Mouse (Mus musculus) mesoderm, embryonic 11.5 days (tissue): ENCODE results near the gene Acvr2b.

ENCODE experiments used
- DNase-seq: peaks from one replicate; pipeline ENCODE4 v3.0.0-alpha.2; 2012; ENCODE audit warnings: low read depth, low spot score

Gene Acvr2b

DNA sequence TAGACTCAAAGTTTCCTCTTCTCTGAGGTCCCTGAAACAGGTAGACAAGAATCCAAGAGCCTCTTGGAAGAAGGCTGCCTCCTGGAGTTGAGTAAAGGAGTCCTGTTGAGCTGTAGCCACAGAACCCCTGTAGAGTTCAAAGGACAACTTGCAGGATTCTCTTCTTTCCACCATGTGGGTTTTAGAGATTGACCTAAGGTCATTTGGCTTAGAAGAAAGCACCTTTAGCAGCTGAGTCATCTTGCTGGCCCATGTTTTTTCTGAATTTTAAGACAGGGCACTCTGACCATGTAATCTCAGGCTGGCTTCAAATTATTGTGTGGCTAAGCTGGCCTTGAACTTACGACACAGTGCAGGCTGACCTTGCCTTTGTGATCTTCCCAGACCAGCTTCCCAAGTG, 71.1 kb downstream of the Acvr2b start:
- no peak for DNase-seq

- no peak for DNase-seq
Observed at GRCm38 (mm10) chr9:119473608-119474164, 71.8 kb downstream of the Acvr2b start.

DNA sequence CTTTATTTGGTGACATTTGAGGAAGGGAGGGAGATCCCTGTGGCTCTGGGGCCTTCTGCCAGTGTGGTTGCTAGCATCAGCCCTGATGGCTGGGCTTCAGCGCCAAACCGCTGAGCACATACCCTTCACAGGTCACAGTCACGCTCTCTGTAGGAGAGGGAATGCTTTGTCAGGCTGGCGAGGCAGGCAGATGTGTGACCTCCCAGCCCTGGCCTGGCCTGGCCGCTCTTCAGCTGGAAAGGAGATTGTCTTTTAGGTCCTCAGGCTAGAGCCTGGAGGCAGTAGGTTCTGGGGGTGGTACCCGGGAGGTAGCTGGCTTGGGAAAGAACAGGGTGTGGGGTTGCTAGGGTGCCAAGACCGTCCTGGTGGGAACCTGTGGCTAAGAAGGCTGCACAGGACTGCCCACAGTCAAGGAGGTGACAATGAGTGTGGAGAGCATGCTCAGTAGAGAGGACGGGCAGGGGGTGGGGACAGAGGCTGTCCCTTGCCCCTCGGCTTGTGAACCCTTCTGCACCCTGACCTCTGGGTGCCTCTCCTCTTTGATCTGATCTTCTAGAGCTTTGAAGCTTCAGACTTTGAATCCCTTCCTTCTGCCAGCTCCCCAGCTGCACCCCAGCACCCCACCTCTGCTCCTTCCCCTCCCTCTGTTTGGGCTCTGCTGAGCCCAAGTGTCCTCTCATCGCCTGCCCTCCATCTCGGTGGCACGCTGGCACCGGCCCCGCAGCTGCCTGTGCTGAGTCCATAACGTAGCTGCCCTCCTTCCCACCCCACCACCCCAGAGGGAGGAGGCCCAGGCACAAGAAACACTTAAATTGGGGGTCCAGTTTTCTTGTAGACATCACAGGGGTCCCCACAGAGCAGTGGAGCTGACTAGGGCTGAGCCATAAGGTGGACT, 73.0 kb downstream of the Acvr2b start:
- no peak for DNase-seq

DNA sequence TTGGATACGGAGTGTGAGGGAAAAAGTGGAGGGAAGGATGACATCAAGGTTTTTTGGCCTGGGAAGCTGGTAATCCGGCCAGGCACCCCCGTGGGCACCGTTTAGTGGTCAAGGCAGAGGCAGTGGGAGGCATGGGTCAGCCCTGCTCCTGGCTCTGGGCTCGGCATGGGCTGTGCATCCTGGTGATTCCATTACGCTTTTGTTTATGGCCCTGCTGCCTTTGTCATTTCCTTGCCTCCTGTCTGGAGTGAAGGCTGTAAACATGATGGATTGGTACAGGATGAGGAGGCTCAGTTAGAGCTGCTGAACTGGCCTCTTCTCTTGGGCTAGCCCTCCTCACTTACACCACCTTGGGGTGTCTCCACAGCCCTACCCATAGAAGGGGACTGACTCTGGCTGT, 75.8 kb downstream of the Acvr2b start:
- peak; percentile 48 for DNase-seq

GRCm38 (mm10) chr9:119478345-119478744, 76.4 kb downstream of the Acvr2b start:
- no peak for DNase-seq

DNA sequence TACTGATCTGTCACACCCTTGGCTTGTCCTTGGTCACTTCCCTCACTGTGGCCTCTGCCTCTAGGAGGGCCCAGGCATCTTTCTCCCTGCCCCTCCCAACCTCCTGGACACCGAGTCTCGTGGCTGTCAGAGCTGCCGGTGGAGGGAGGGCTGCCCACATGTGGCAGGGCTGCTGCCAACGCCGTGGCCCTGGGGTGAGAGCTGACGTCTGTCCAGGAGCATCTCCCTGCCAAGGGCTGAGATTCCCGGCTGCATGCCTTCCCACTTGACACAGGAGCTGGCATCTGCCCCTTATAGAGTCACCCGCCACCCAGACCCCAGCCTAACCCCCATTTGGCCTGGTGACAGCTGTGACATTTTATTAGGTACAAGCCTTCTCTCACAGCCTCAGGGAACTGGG, 77.4 kb downstream of the Acvr2b start:
- no peak for DNase-seq

GRCm38 (mm10) chr9:119481612-119482011, 79.7 kb downstream of the Acvr2b start:
- no peak for DNase-seq

DNA sequence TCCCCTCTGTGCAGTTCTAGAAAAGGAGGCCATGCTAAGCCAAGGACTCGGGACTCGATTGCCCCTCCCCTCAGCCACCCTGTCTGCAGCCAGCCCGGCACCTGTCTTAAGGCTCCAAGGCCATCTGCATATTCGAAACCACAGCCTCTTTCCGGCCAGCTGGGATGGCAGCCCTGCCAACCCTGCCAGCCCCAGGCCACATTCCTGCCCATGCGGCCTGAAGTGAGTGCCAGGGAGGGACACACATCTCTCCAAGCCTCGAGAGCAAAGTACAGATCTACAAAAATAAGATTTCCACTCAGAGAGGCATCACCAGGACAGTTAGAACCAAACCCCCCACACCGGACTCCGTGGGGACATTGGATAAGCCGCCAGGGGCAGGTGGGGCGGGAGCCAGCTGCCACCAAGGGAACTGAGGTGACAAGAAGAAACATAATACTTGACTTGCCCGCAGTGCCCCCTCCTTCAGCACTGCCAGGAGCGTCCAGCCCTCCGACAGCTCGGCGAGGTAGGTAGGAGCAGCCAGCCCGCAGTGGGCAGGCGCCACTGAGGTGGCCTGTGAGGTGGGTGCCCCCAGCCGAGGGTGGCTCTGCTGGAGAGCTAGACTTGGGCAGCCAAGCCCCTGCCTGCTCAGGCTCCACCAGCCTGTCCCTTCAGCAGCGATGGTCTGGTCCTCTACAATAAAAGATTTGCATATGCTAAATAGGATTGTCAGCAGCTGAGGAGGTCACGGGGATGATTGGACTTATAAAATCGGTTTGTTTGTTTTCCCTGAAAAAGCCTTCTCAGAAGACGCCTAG, 81.8 kb downstream of the Acvr2b start:
- DNase-seq: no peak

GRCm38 (mm10) chr9:119484420-119484819, 82.5 kb downstream of the Acvr2b start:
- no peak for DNase-seq
